Mouse (Mus musculus) CH12.LX (cell line): Measurements from ENCODE around the gene Camta1. TPM values are rescaled to one million over a fixed set of nuclear protein-coding genes. Genes with fewer than 3 reads are reported as not detected.

ENCODE experiments used
- DNase-seq: peaks from one replicate; pipeline ENCODE4 v3.0.0-alpha.2; 2013; ENCODE audit errors: extremely low read depth
- H3K27ac ChIP-seq: 2 replicates; pipeline ENCODE4 v1.5.1; 2012; ENCODE audit warnings: low read depth, mild to moderate bottlenecking, control low read depth, moderate library complexity; ENCODE audit not compliant: insufficient read depth
- H3K27me3 ChIP-seq: replicated peaks from 2 replicates; pipeline ENCODE3; 2012; ENCODE audit warnings: inconsistent platforms
- H3K36me3 ChIP-seq, 2 experiments: replicated peaks in 1 of 2; 2 replicates each; pipeline versions ENCODE3 to v1.6.1; 2012; ENCODE audit warnings: inconsistent platforms in 1 of 2, low read length in 1 of 2, mild to moderate bottlenecking in 1 of 2, mixed read lengths in 1 of 2, moderate library complexity in 1 of 2; ENCODE audit not compliant: control insufficient read depth in 1 of 2, insufficient read depth in 1 of 2
- H3K4me1 ChIP-seq, 2 experiments: 2 replicates each; pipeline ENCODE4 v1.6.1; 2012; ENCODE audit warnings: inconsistent platforms in 1 of 2, moderate library complexity in 1 of 2; ENCODE audit not compliant: insufficient read depth in 2 of 2, control insufficient read depth in 1 of 2
- H3K4me2 ChIP-seq: 2 replicates; pipeline ENCODE4 v1.6.1; 2012; ENCODE audit warnings: low read depth, mild to moderate bottlenecking, control low read depth; ENCODE audit not compliant: poor library complexity, insufficient read depth, severe bottlenecking
- H3K4me3 ChIP-seq, 3 experiments: fragments of 150-350 bp in 1 of 3; sonication (generic) in 1 of 3; replicated peaks in 1 of 3; 2 replicates each; pipeline versions ENCODE3 to v1.5.1; 2011 to 2012; ENCODE audit warnings: low read depth in 2 of 3, low read length in 2 of 3, mild to moderate bottlenecking in 2 of 3, moderate library complexity in 2 of 3, control low read depth in 1 of 3, improper control_type of control experiment in 1 of 3, inconsistent platforms in 1 of 3, mixed read lengths in 1 of 3; ENCODE audit not compliant: poor library complexity in 1 of 3
- H3K79me2 ChIP-seq: replicated peaks from 2 replicates; pipeline ENCODE4 v1.6.1; 2012; ENCODE audit warnings: mild to moderate bottlenecking, moderate library complexity; ENCODE audit not compliant: control insufficient read depth, poor library complexity, insufficient read depth, severe bottlenecking; ENCODE audit errors: extremely low read depth
- H3K9ac ChIP-seq: 2 replicates; pipeline ENCODE4 v1.6.1; 2012; ENCODE audit warnings: low read depth, mild to moderate bottlenecking, control low read depth, moderate library complexity; ENCODE audit not compliant: insufficient read depth
- H3K9me3 ChIP-seq: replicated peaks from 2 replicates; pipeline ENCODE3; 2012; ENCODE audit warnings: low read length, inconsistent platforms, mixed read lengths
- BHLHE40 ChIP-seq: IDR thresholded peaks from 2 replicates; pipeline ENCODE4 v1.6.1; 2011; ENCODE audit warnings: mild to moderate bottlenecking, low read depth, low read length, improper control_type of control experiment
- CHD1 ChIP-seq: IDR thresholded peaks from 2 replicates; pipeline ENCODE4 v1.6.1; 2012; ENCODE audit warnings: low read depth, low read length, improper control_type of control experiment, inconsistent platforms
- CTCF ChIP-seq, 2 experiments: IDR thresholded peaks in 1 of 2; conservative IDR thresholded peaks in 1 of 2; 2 replicates each; pipeline ENCODE4 v1.5.1; 2011 to 2012; ENCODE audit warnings: low read depth in 2 of 2, low read length in 2 of 2, improper control_type of control experiment in 1 of 2, inconsistent platforms in 1 of 2, mild to moderate bottlenecking in 1 of 2, moderate library complexity in 1 of 2
- E2F4 ChIP-seq: IDR thresholded peaks from 2 replicates; pipeline ENCODE4 v1.6.1; 2011; ENCODE audit warnings: low read depth, low read length, improper control_type of control experiment; ENCODE audit not compliant: insufficient replicate concordance
- ELF1 ChIP-seq: IDR thresholded peaks from 2 replicates; pipeline ENCODE4 v1.6.1; 2014; ENCODE audit warnings: low read depth, mild to moderate bottlenecking, inconsistent platforms, low read length, improper control_type of control experiment
- EP300 ChIP-seq: IDR thresholded peaks from 2 replicates; pipeline ENCODE4 v1.6.1; 2011; ENCODE audit warnings: low read length, improper control_type of control experiment
- ETS1 ChIP-seq: conservative IDR thresholded peaks from 2 replicates; pipeline ENCODE4 v1.6.1; 2012; ENCODE audit warnings: low read depth, mild to moderate bottlenecking, inconsistent platforms, low read length, improper control_type of control experiment, moderate library complexity
- GABPA ChIP-seq: IDR thresholded peaks from 2 replicates; pipeline ENCODE4 v1.6.1; 2012; ENCODE audit warnings: low read depth, low read length, improper control_type of control experiment, inconsistent platforms; ENCODE audit not compliant: insufficient replicate concordance
- HCFC1 ChIP-seq: IDR thresholded peaks from 2 replicates; pipeline ENCODE4 v1.6.1; 2012; ENCODE audit warnings: low read depth, mild to moderate bottlenecking, inconsistent platforms, low read length, improper control_type of control experiment
- IRF4 ChIP-seq: IDR thresholded peaks from 2 replicates; pipeline ENCODE4 v1.6.1; 2014; ENCODE audit warnings: low read depth, mild to moderate bottlenecking, inconsistent platforms, low read length, improper control_type of control experiment
- JUN ChIP-seq: IDR thresholded peaks from 2 replicates; pipeline ENCODE4 v1.6.1; 2011; ENCODE audit warnings: low read depth, mild to moderate bottlenecking, low read length, improper control_type of control experiment, moderate library complexity; ENCODE audit not compliant: insufficient read depth
- KAT2A ChIP-seq: IDR thresholded peaks from 2 replicates; pipeline ENCODE4 v1.6.1; 2012; ENCODE audit warnings: low read length, improper control_type of control experiment, inconsistent platforms; ENCODE audit not compliant: insufficient replicate concordance
- MAX ChIP-seq: IDR thresholded peaks from 2 replicates; pipeline ENCODE4 v1.6.1; 2011; ENCODE audit warnings: low read length, improper control_type of control experiment
- MAZ ChIP-seq: IDR thresholded peaks from 2 replicates; pipeline ENCODE4 v1.6.1; 2012; ENCODE audit warnings: low read depth, mild to moderate bottlenecking, inconsistent platforms, low read length, improper control_type of control experiment, moderate library complexity
- MEF2A ChIP-seq: IDR thresholded peaks from 2 replicates; pipeline ENCODE4 v1.6.1; 2014; ENCODE audit warnings: low read depth, mild to moderate bottlenecking, inconsistent platforms, low read length, improper control_type of control experiment, borderline replicate concordance
- MXI1 ChIP-seq: IDR thresholded peaks from 2 replicates; pipeline ENCODE4 v1.6.1; 2011; ENCODE audit warnings: mild to moderate bottlenecking, low read depth, low read length, improper control_type of control experiment
- MYC ChIP-seq: IDR thresholded peaks from 2 replicates; pipeline ENCODE4 v1.6.1; 2011; ENCODE audit warnings: low read depth, mild to moderate bottlenecking, improper control_type of control experiment, low read length
- NELFE ChIP-seq: IDR thresholded peaks from 2 replicates; pipeline ENCODE4 v1.6.1; 2011; ENCODE audit warnings: low read depth, low read length, improper control_type of control experiment
- NRF1 ChIP-seq: IDR thresholded peaks from 2 replicates; pipeline ENCODE4 v1.6.1; 2014; ENCODE audit warnings: low read depth, mild to moderate bottlenecking, inconsistent platforms, low read length, improper control_type of control experiment, moderate library complexity
- POLR2AphosphoS2 ChIP-seq: IDR thresholded peaks from 2 replicates; pipeline ENCODE4 v1.6.1; 2011; ENCODE audit warnings: low read depth, low read length, improper control_type of control experiment
- RAD21 ChIP-seq: IDR thresholded peaks from 2 replicates; pipeline ENCODE4 v1.6.1; 2011; ENCODE audit warnings: low read depth, mild to moderate bottlenecking, low read length, improper control_type of control experiment, moderate library complexity
- RCOR1 ChIP-seq: conservative IDR thresholded peaks from 2 replicates; pipeline ENCODE4 v1.6.1; 2012; ENCODE audit warnings: low read depth, mild to moderate bottlenecking, inconsistent platforms, low read length, improper control_type of control experiment
- SIN3A ChIP-seq: IDR thresholded peaks from 2 replicates; pipeline ENCODE4 v1.6.1; 2012; ENCODE audit warnings: low read length, improper control_type of control experiment, inconsistent platforms
- SMC3 ChIP-seq: IDR thresholded peaks from 2 replicates; pipeline ENCODE4 v1.6.1; 2011; ENCODE audit warnings: low read depth, low read length, improper control_type of control experiment
- UBTF ChIP-seq: IDR thresholded peaks from 2 replicates; pipeline ENCODE4 v1.6.1; 2012; ENCODE audit warnings: low read depth, mild to moderate bottlenecking, inconsistent platforms, low read length, improper control_type of control experiment, moderate library complexity
- USF1 ChIP-seq: IDR thresholded peaks from 2 replicates; pipeline ENCODE4 v1.6.1; 2014; ENCODE audit warnings: low read depth, mild to moderate bottlenecking, inconsistent platforms, low read length, improper control_type of control experiment
- USF2 ChIP-seq: conservative IDR thresholded peaks from 2 replicates; pipeline ENCODE4 v1.6.1; 2011; ENCODE audit warnings: low read depth, low read length, improper control_type of control experiment
- ZC3H11A ChIP-seq: IDR thresholded peaks from 2 replicates; pipeline ENCODE4 v1.6.1; 2012; ENCODE audit warnings: low read depth, mild to moderate bottlenecking, inconsistent platforms, low read length, improper control_type of control experiment
- ZKSCAN1 ChIP-seq: IDR thresholded peaks from 2 replicates; pipeline ENCODE4 v1.6.1; 2012; ENCODE audit warnings: low read depth, inconsistent platforms, low read length, improper control_type of control experiment, borderline replicate concordance
- ZMIZ1 ChIP-seq: IDR thresholded peaks from 2 replicates; pipeline ENCODE4 v1.6.1; 2012; ENCODE audit warnings: low read depth, mild to moderate bottlenecking, inconsistent platforms, low read length, improper control_type of control experiment
- ZNF384 ChIP-seq: IDR thresholded peaks from 2 replicates; pipeline ENCODE4 v1.6.1; 2012; ENCODE audit warnings: low read depth, low read length, improper control_type of control experiment, inconsistent platforms
- dilution Hi-C: fragments of 300-500 bp; cut with MboI; formaldehyde crosslinking; loops from 2 replicates; pipeline ENCODE4 v1.14.3; 2020; ENCODE audit warnings: low sequenced_read_pairs; ENCODE audit not compliant: extremely low pct_unique_long_range_greater_than_20kb, extremely low pct_ligation_motif_present
- in situ Hi-C: fragments of 300-500 bp; cut with MboI; formaldehyde crosslinking; loops from 3 replicates; pipeline ENCODE4 v1.14.3; 2019; ENCODE audit warnings: low sequenced_read_pairs, low pct_ligation_motif_present, low pct_unique_long_range_greater_than_20kb, mixed read lengths
- polyA plus RNA-seq: library from polyadenylated mRNA; unstranded; fragments of >175 nt; gene quantifications from 2 replicates; pipeline ENCODE4 v1.2.1, GENCODE M21; 2012; ENCODE audit warnings: low read depth; ENCODE audit not compliant: insufficient read length
- total RNA-seq, 2 experiments: library from RNA; depleted of rRNA; stranded (reverse); fragments of 300-350 nt in 1 of 2; fragments of >200 nt in 1 of 2; gene quantifications; 2 replicates each; pipeline ENCODE4 v1.2.3; 2012 to 2014

The Camta1 gene
- total and polyA plus RNA-seq, 3 experiments, result 9.9 to 32.5 (median 15.3) TPM

DNA sequence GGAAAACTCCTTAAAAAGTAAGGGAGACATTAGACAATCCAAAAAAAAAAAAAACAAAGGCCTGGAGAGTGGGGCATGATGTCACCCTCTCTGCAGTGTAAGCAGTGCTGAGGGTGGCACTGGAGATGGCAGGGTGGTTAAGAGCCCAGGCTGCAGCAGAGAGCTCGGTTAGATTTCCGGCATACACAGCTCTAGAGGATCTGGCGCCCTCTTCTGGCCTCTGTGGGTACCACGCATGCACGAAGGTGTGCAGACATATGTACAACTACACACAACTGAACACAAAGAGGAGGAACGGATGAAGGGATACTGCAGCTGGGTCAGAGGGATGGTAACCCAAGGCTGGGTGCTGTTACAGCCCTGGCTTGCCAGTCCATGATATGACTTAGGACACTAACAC, 854.7 kb downstream of the Camta1 start:
- dilution Hi-C loops (no loop called here), in situ Hi-C loops (loop anchor here (5.0 kb wide), 1 partner anchor 40 kb away; no protein-coding TSS in a partner anchor)
- Histone ChIP-seq H3K4me2 (no peak overlapping the region), H3K9ac (no peak overlapping the region), H3K27ac (no peak overlapping the region), H3K79me2 (no peaks in the 10 kb centered on the region), H3K27me3 (no peaks in the 10 kb centered on the region), H3K9me3 (no peaks in the 10 kb centered on the region), H3K36me3 (no peaks in the 10 kb centered on the region), H3K4me1 (peaks cover 15 to 26% of the 10 kb centered on the region in 2 experiments), H3K4me3 (no peak overlapping the region)
- peak; percentile 71 for DNase-seq
- TF ChIP-seq POLR2AphosphoS2 (no peak), ZC3H11A (peak; percentile 21), RAD21 (peak; percentile 68), ELF1 (peak; percentile 44; the same call in 1 of the 2 replicates), NELFE (no peak), MYC (0 out of 2 replicates have a peak, but pooled peaks have one; percentile 42), CHD1 (no peak), CTCF (conservative IDR thresholded peaks at IDR 0.05 in 1 of 2, IDR thresholded peaks at IDR 0.05 in 1 of 2; ENCODE audit: low read depth in 2 of 2, low read length in 2 of 2) (peak; percentile 72 to 84), UBTF (no peak), ZMIZ1 (no peak), SMC3 (peak; percentile 86)

DNA sequence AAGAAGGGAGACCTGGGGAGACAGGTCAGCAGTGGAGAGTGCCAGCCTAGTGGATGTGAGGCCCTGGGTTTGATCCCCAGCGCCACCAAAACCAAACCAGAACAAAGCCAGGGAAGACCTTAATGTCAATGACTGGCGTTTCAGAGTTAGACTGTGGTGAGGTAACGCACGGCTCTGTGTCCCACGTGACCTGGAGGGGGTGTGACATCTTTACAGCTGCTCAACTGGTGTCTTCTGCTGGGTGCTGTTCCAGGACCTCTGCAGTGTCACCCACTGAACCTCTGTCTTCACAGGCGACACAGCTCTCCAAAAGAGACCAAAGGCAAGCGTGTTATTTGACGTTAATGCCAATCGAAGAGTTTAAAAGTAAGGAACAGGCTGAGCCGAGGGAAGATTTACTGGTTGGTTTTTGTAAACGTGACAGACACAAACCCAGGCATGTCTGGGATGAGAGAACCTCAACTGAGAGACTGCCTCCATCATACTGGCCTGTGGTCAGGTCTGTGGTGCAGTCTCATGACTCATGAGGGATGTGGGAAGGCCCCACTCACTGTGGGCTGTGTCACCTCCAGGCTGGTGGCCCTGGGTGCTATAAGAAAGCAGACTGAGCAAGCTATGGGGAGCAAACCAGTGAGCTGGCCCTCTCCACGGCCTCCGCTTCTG, 855.9 kb downstream of the Camta1 start:
- DNase-seq, result peak; percentile 48
- Histone ChIP-seq H3K9me3 (no peaks in the 10 kb centered on the region), H3K36me3 (no peaks in the 10 kb centered on the region), H3K4me1 (peaks cover 20 to 37% of the 10 kb centered on the region in 2 experiments), H3K4me2 (no peak overlapping the region), H3K4me3 (no peak overlapping the region), H3K27me3 (no peaks in the 10 kb centered on the region), H3K79me2 (no peaks in the 10 kb centered on the region), H3K27ac (0 out of 2 replicates have a peak overlapping the region, but pooled peaks have one; percentile 8), H3K9ac (no peak overlapping the region)
- in situ Hi-C loops (loop anchor here (5.0 kb wide), 1 partner anchor 38 kb away; no protein-coding TSS in a partner anchor), dilution Hi-C loops (no loop called here)
- 0 out of 2 replicates have a peak, but pooled peaks have one; percentile 45 for TF ChIP-seq MAX
- TF ChIP-seq JUN, result no peak
- peak; percentile 68 for TF ChIP-seq USF1
- no peak for TF ChIP-seq MEF2A
- TF ChIP-seq POLR2AphosphoS2, result no peak
- peak; percentile 48; the same call in 1 of the 2 replicates for TF ChIP-seq MXI1
- no peak for TF ChIP-seq KAT2A
- peak; percentile 91 for TF ChIP-seq BHLHE40
- no peak for TF ChIP-seq ZNF384
- 0 out of 2 replicates have a peak, but pooled peaks have one; percentile 14 for TF ChIP-seq ETS1
- TF ChIP-seq ZKSCAN1, result no peak
- no peak for TF ChIP-seq MAZ
- TF ChIP-seq IRF4, result no peak
- TF ChIP-seq SIN3A, result no peak
- TF ChIP-seq E2F4, result no peak
- peak; percentile 26; the same call in 1 of the 2 replicates for TF ChIP-seq EP300
- TF ChIP-seq HCFC1, result no peak
- no peak for TF ChIP-seq SMC3
- TF ChIP-seq GABPA, result no peak
- no peak for TF ChIP-seq ZC3H11A
- no peak for TF ChIP-seq NRF1
- TF ChIP-seq USF2, result peak; percentile 70
- TF ChIP-seq RCOR1, result no peak
